In genomic region chr1:163129129-163129900, GRCm38 (mm10) we compare ENCODE assay signal across 25 mouse cellular contexts. TPM values are rescaled to one million over a fixed set of nuclear protein-coding genes. Genes with fewer than 3 reads are reported as not detected.
DNase-seq lines count a peak whose midpoint lies in the region; ATAC-seq and TF ChIP-seq lines count a peak whose summit lies in the region.
"Had no signal": no experiment of that assay in that cellular context is flagged by ENCODE, and none has a peak within 500 bp of the region (broad histone marks: within the 10 kb centered on the region; RNA-seq: fewer than 3 reads in every experiment).

No protein-coding gene starts in this region.

- H3K4me2 ChIP-seq in forebrain, embryonic 14.5 days (ENCODE audit: low read length) = no peak overlapping the region
- H3K4me2 ChIP-seq in forebrain, embryonic 11.5 days (ENCODE audit: low read depth, low read length, severe bottlenecking) = no peak overlapping the region
- no peak overlapping the region for H3K4me2 ChIP-seq in midbrain, postnatal 0 days (ENCODE audit: low read depth, low read length, poor library complexity, severe bottlenecking)
- H3K4me2 ChIP-seq in midbrain, embryonic 15.5 days = no peak overlapping the region
- 0 out of 2 replicates have a peak overlapping the region, but pooled peaks have one; percentile 17 for H3K4me2 ChIP-seq in embryonic facial prominence, embryonic 15.5 days (replicated peaks)
- H3K4me2 ChIP-seq: hindbrain, embryonic 12.5 days; intestine, embryonic 15.5 days; neural tube, embryonic 13.5 days had no signal

- H3K4me1 ChIP-seq in forebrain, embryonic 14.5 days (ENCODE audit: control insufficient read depth, insufficient read depth, low read length) = no peaks in the 10 kb centered on the region; the same call in none of the 2 replicates
- H3K4me1 ChIP-seq in forebrain, embryonic 11.5 days (replicated peaks; ENCODE audit: control insufficient read depth, insufficient read depth, low read length) = no peaks in the 10 kb centered on the region
- H3K4me1 ChIP-seq in midbrain, postnatal 0 days (ENCODE audit: insufficient read depth, low read length) = no peaks in the 10 kb centered on the region
- no peaks in the 10 kb centered on the region for H3K4me1 ChIP-seq in midbrain, embryonic 15.5 days
- H3K4me1 ChIP-seq in embryonic facial prominence, embryonic 15.5 days = peaks cover 24% of the 10 kb centered on the region
- H3K4me1 ChIP-seq: hindbrain, embryonic 12.5 days; intestine, embryonic 15.5 days; midbrain, embryonic 10.5 days; neural tube, embryonic 13.5 days had no signal

- H3K9ac ChIP-seq in forebrain, embryonic 14.5 days (ENCODE audit: low read length) = no peak overlapping the region
- no peak overlapping the region for H3K9ac ChIP-seq in forebrain, embryonic 11.5 days (ENCODE audit: low read length)
- H3K9ac ChIP-seq in midbrain, postnatal 0 days (replicated peaks; ENCODE audit: low read length, poor library complexity, severe bottlenecking) = no peak overlapping the region
- H3K9ac ChIP-seq in midbrain, embryonic 15.5 days = no peak overlapping the region
- H3K9ac ChIP-seq in embryonic facial prominence, embryonic 15.5 days = no peak overlapping the region
- H3K9ac ChIP-seq: hindbrain, embryonic 12.5 days; intestine, embryonic 15.5 days; neural tube, embryonic 13.5 days had no signal

- TF ChIP-seq CTCF in midbrain, postnatal 0 days (IDR thresholded peaks at IDR 0.05) = no peak

- peak; percentile 54 for DNase-seq in forebrain, embryonic 14.5 days (ENCODE audit: low spot score)
- no peak for DNase-seq in forebrain, embryonic 11.5 days (ENCODE audit: low spot score)
- peak; percentile 0 for DNase-seq in midbrain, postnatal 0 days (ENCODE audit: low spot score)
- no peak for DNase-seq in left cerebral cortex, postnatal 10 days (ENCODE audit: extremely low spot score in 1 of 2, low spot score in 2 of 2)
- DNase-seq in heart, adult 9 months (ENCODE audit: low spot score in 2 of 2) = no peak
- no peak for DNase-seq in gastrocnemius, postnatal 10 days
- DNase-seq: adrenal gland, adult 8-10 months; cerebellum, adult 2 months; heart, adult 18-20 months; lung, adult 18-20 months; lung, postnatal 4 days; right cerebral cortex, postnatal 25 days; thymus, postnatal 4 days had no signal

- ATAC-seq in forebrain, embryonic 14.5 days = no peak
- ATAC-seq in forebrain, embryonic 11.5 days (replicated peaks; ENCODE audit: low FRiP score) = no peak
- no peak for ATAC-seq in midbrain, postnatal 0 days (ENCODE audit: low FRiP score)
- ATAC-seq in midbrain, embryonic 15.5 days (replicated peaks) = no peak
- ATAC-seq in embryonic facial prominence, embryonic 15.5 days (ENCODE audit: insufficient number of reproducible peaks, low FRiP score, low TSS enrichment, low read depth) = peak; percentile 61; the same call in 1 of the 2 replicates
- ATAC-seq: intestine, embryonic 15.5 days had no signal

- no peaks in the 10 kb centered on the region for H3K36me3 ChIP-seq in forebrain, embryonic 14.5 days (ENCODE audit: control insufficient read depth, insufficient read depth, low read length)
- H3K36me3 ChIP-seq in forebrain, embryonic 11.5 days (ENCODE audit: control insufficient read depth, insufficient read depth, low read length) = no peaks in the 10 kb centered on the region
- H3K36me3 ChIP-seq in midbrain, postnatal 0 days (ENCODE audit: insufficient read depth, low read length) = no peaks in the 10 kb centered on the region
- H3K36me3 ChIP-seq in midbrain, embryonic 15.5 days (replicated peaks) = no peaks in the 10 kb centered on the region
- no peaks in the 10 kb centered on the region for H3K36me3 ChIP-seq in embryonic facial prominence, embryonic 15.5 days
- H3K36me3 ChIP-seq: hindbrain, embryonic 12.5 days; intestine, embryonic 15.5 days; midbrain, embryonic 10.5 days; neural tube, embryonic 13.5 days had no signal

- WGBS in forebrain, embryonic 14.5 days = 44% methylated on average over 9 of the region's 9 CpGs
- WGBS in forebrain, embryonic 11.5 days = 70% methylated on average over 9 of the region's 9 CpGs
- WGBS in midbrain, postnatal 0 days = 68% methylated on average over 9 of the region's 9 CpGs
- 73% methylated on average over 9 of the region's 9 CpGs for WGBS in midbrain, embryonic 15.5 days
- 27% methylated on average over 9 of the region's 9 CpGs for WGBS in embryonic facial prominence, embryonic 15.5 days

- no peaks in the 10 kb centered on the region for H3K27me3 ChIP-seq in forebrain, embryonic 14.5 days (replicated peaks; ENCODE audit: control insufficient read depth, insufficient read depth, low read length)
- no peaks in the 10 kb centered on the region for H3K27me3 ChIP-seq in forebrain, embryonic 11.5 days (ENCODE audit: control insufficient read depth, insufficient read depth, low read length)
- no peaks in the 10 kb centered on the region for H3K27me3 ChIP-seq in midbrain, postnatal 0 days (ENCODE audit: insufficient read depth, low read length)
- no peaks in the 10 kb centered on the region for H3K27me3 ChIP-seq in midbrain, embryonic 15.5 days (replicated peaks)
- H3K27me3 ChIP-seq in embryonic facial prominence, embryonic 15.5 days = no peaks in the 10 kb centered on the region
- H3K27me3 ChIP-seq: CH12.LX; hindbrain, embryonic 12.5 days; intestine, embryonic 15.5 days; neural tube, embryonic 13.5 days had no signal

- H3K9me3 ChIP-seq in forebrain, embryonic 14.5 days (replicated peaks; ENCODE audit: control insufficient read depth, low read length) = no peaks in the 10 kb centered on the region
- no peaks in the 10 kb centered on the region for H3K9me3 ChIP-seq in forebrain, embryonic 11.5 days (ENCODE audit: control insufficient read depth, low read length)
- no peaks in the 10 kb centered on the region for H3K9me3 ChIP-seq in midbrain, postnatal 0 days (ENCODE audit: low read length)
- no peaks in the 10 kb centered on the region for H3K9me3 ChIP-seq in midbrain, embryonic 15.5 days
- no peaks in the 10 kb centered on the region for H3K9me3 ChIP-seq in embryonic facial prominence, embryonic 15.5 days (replicated peaks)
- H3K9me3 ChIP-seq: hindbrain, embryonic 12.5 days; intestine, embryonic 15.5 days; midbrain, embryonic 10.5 days; neural tube, embryonic 13.5 days had no signal

- H3K27ac ChIP-seq in forebrain, embryonic 14.5 days (ENCODE audit: low read depth, low read length) = 0 out of 2 replicates have a peak overlapping the region, but pooled peaks have one; percentile 39
- no peak overlapping the region for H3K27ac ChIP-seq in forebrain, embryonic 11.5 days (ENCODE audit: low read depth, low read length)
- no peak overlapping the region for H3K27ac ChIP-seq in midbrain, postnatal 0 days (ENCODE audit: low read depth, low read length)
- H3K27ac ChIP-seq in midbrain, embryonic 15.5 days = no peak overlapping the region
- H3K27ac ChIP-seq in embryonic facial prominence, embryonic 15.5 days (replicated peaks) = peak overlapping the region; percentile 83
- H3K27ac ChIP-seq: hindbrain, embryonic 12.5 days; intestine, embryonic 15.5 days; midbrain, embryonic 10.5 days; neural tube, embryonic 13.5 days had no signal

- intact Hi-C loops in left cerebral cortex, postnatal 10 days (cut with DNase I) = no loop called here

- no peak overlapping the region for H3K4me3 ChIP-seq in forebrain, embryonic 14.5 days (ENCODE audit: low read depth, low read length)
- H3K4me3 ChIP-seq in forebrain, embryonic 11.5 days (ENCODE audit: low read depth, low read length) = no peak overlapping the region
- no peak overlapping the region for H3K4me3 ChIP-seq in midbrain, postnatal 0 days (ENCODE audit: low read depth, low read length)
- no peak overlapping the region for H3K4me3 ChIP-seq in midbrain, embryonic 15.5 days
- H3K4me3 ChIP-seq in embryonic facial prominence, embryonic 15.5 days (replicated peaks) = no peak overlapping the region
- H3K4me3 ChIP-seq: hindbrain, embryonic 12.5 days; intestine, embryonic 15.5 days; midbrain, embryonic 10.5 days; neural tube, embryonic 13.5 days had no signal

RNA-seq across cellular contexts. Expression of gene Mroh9, which starts 43.8 kb away (rescaled TPM):
- not detected in 2 replicates for polyA plus RNA-seq in forebrain, embryonic 14.5 days (2014; fragmentation: Nextera tagmentation; extraction: Ambion mirVana)
- not detected in 2 replicates for polyA plus RNA-seq in forebrain, embryonic 11.5 days (2014; fragmentation: Nextera tagmentation; extraction: Ambion mirVana)
- total RNA-seq in midbrain, postnatal 0 days (2014; rRNA removed) = not detected in 2 replicates
- not detected in 2 replicates for polyA plus RNA-seq in midbrain, postnatal 0 days (2015; fragmentation: Nextera tagmentation; extraction: Ambion mirVana)
- polyA plus RNA-seq in midbrain, embryonic 15.5 days (2015; fragmentation: Nextera tagmentation; extraction: Ambion mirVana) = not detected in 2 replicates
- not detected in 2 replicates for polyA plus RNA-seq in embryonic facial prominence, embryonic 15.5 days (2015; fragmentation: Nextera tagmentation; extraction: Ambion mirVana)
- not detected for total RNA-seq in left cerebral cortex, postnatal 10 days (2021)
- not detected for total RNA-seq in gastrocnemius, postnatal 10 days (2021)
- total RNA-seq: adrenal gland, adult 8-10 months; CH12.LX; gastrocnemius, adult 8-10 months; heart, adult 18-20 months; layer of hippocampus, adult 18-20 months; liver, adult 2 months had no signal
- polyA plus RNA-seq: cerebellum, adult 2 months; heart, embryonic 16.5 days; hindbrain, embryonic 12.5 days; intestine, embryonic 15.5 days; kidney, embryonic 16.5 days; liver, adult 2 months; midbrain, embryonic 10.5 days; neural tube, embryonic 13.5 days had no signal

Comparison
In these comparisons a context has a peak if more than half of its experiments do, and no peak if none do; other contexts are left out.
1. DNase-seq: peak in forebrain, embryonic 14.5 days (single experiment) and midbrain, postnatal 0 days (single experiment); none in forebrain, embryonic 11.5 days (single experiment), left cerebral cortex, postnatal 10 days (0 of 2), heart, adult 9 months (0 of 2) and gastrocnemius, postnatal 10 days (single experiment).
2. H3K27ac ChIP-seq: peak in forebrain, embryonic 14.5 days (single experiment) and embryonic facial prominence, embryonic 15.5 days (single experiment); none in forebrain, embryonic 11.5 days (single experiment), midbrain, postnatal 0 days (single experiment) and midbrain, embryonic 15.5 days (single experiment).